Mouse (Mus musculus): ENCODE data around the gene Snupn. TPM values are rescaled to one million over a fixed set of nuclear protein-coding genes. Genes with fewer than 3 reads are reported as not detected.
"Not testable (repeated sequence)": the region's sequence is repeated elsewhere in the genome, so short reads cannot be mapped to it uniquely, and the experiment has no call there.

Snupn gene
- total RNA-seq, 2 experiments from 2014 or later = 4.6 to 7.1 TPM

- ATAC-seq (ENCODE audit: poor library complexity, severe bottlenecking) = no peak
Measured at GRCm38 (mm10) chr9:56929496-56929895, 21.2 kb upstream of the Snupn start.

GRCm38 (mm10) chr9:56930556-56930955, 20.1 kb upstream of the Snupn start:
- no peak for ATAC-seq (ENCODE audit: poor library complexity, severe bottlenecking)

- no peak for ATAC-seq (ENCODE audit: poor library complexity, severe bottlenecking)
Measured at GRCm38 (mm10) chr9:56936861-56937222, 13.8 kb upstream of the Snupn start.

- peak; percentile 96 for ATAC-seq (ENCODE audit: poor library complexity, severe bottlenecking)
Measured at GRCm38 (mm10) chr9:56937223-56938160, 13.2 kb upstream of the Snupn start, which contains the start of gene Imp3. Gene Imp3 (plus strand): TSS chr9:56937475.

- no peak for ATAC-seq (ENCODE audit: poor library complexity, severe bottlenecking)
Measured at GRCm38 (mm10) chr9:56938374-56938773, 12.3 kb upstream of the Snupn start.

GRCm38 (mm10) chr9:56947481-56947880, 3.2 kb upstream of the Snupn start:
- ATAC-seq (ENCODE audit: poor library complexity, severe bottlenecking) = not testable (repeated sequence)

- ATAC-seq (ENCODE audit: poor library complexity, severe bottlenecking) = not testable (repeated sequence)
Measured at GRCm38 (mm10) chr9:56948699-56949098, 2.0 kb upstream of the Snupn start.

- ATAC-seq (ENCODE audit: poor library complexity, severe bottlenecking) = no peak
Measured at GRCm38 (mm10) chr9:56949767-56950166, 911 bp upstream of the Snupn start.

GRCm38 (mm10) chr9:56953562-56953961, 2.9 kb downstream of the Snupn start:
- no peak for ATAC-seq (ENCODE audit: poor library complexity, severe bottlenecking)

- ATAC-seq (ENCODE audit: poor library complexity, severe bottlenecking) = no peak
Measured at GRCm38 (mm10) chr9:56956966-56957675, 6.4 kb downstream of the Snupn start.

- ATAC-seq (ENCODE audit: poor library complexity, severe bottlenecking) = no peak
Measured at GRCm38 (mm10) chr9:56958689-56959088, 8.0 kb downstream of the Snupn start.

- no peak for ATAC-seq (ENCODE audit: poor library complexity, severe bottlenecking)
Measured at GRCm38 (mm10) chr9:56961591-56961990, 10.9 kb downstream of the Snupn start.

GRCm38 (mm10) chr9:56970158-56970557, 19.5 kb downstream of the Snupn start:
- no peak for ATAC-seq (ENCODE audit: poor library complexity, severe bottlenecking)

- ATAC-seq (ENCODE audit: poor library complexity, severe bottlenecking) = no peak
Measured at GRCm38 (mm10) chr9:56973960-56974524, 23.4 kb downstream of the Snupn start.

- ATAC-seq (ENCODE audit: poor library complexity, severe bottlenecking) = no peak
Measured at GRCm38 (mm10) chr9:56975199-56975598, 24.5 kb downstream of the Snupn start.

GRCm38 (mm10) chr9:56980186-56980585, 29.5 kb downstream of the Snupn start:
- ATAC-seq (ENCODE audit: poor library complexity, severe bottlenecking) = no peak

GRCm38 (mm10) chr9:56981502-56981901, 30.8 kb downstream of the Snupn start:
- ATAC-seq (ENCODE audit: poor library complexity, severe bottlenecking) = no peak

- peak; percentile 81 for ATAC-seq (ENCODE audit: poor library complexity, severe bottlenecking)
Measured at GRCm38 (mm10) chr9:56994286-56995197, 43.9 kb downstream of the Snupn start, which contains the start of gene Ptpn9. Gene Ptpn9 (plus strand): TSS chr9:56994923.

- peak; percentile 54 for ATAC-seq (ENCODE audit: poor library complexity, severe bottlenecking)
Measured at GRCm38 (mm10) chr9:56995198-56996027, 44.7 kb downstream of the Snupn start.

GRCm38 (mm10) chr9:56996028-56996346, 45.3 kb downstream of the Snupn start:
- ATAC-seq (ENCODE audit: poor library complexity, severe bottlenecking) = no peak

Data from megakaryocyte, adult 5-6 weeks (primary cell).